Mouse (Mus musculus) gonadal fat pad, adult 2 months (tissue): ENCODE measurements around the gene Trio. TPM values are rescaled to one million over a fixed set of nuclear protein-coding genes. Genes with fewer than 3 reads are reported as not detected.

Experiments
- DNase-seq: peaks from one replicate; pipeline ENCODE4 v3.0.0-alpha.2; 2012; ENCODE audit warnings: low read depth
- polyA plus RNA-seq: library from polyadenylated mRNA; depleted of rRNA; stranded (reverse); fragments of >200 nt; gene quantifications from 2 replicates; pipeline ENCODE4 v1.2.3, GENCODE M21; 2012; rRNA removed

Trio gene
- 50.5 and 50.8 TPM in 2 replicates for polyA plus RNA-seq

DNA sequence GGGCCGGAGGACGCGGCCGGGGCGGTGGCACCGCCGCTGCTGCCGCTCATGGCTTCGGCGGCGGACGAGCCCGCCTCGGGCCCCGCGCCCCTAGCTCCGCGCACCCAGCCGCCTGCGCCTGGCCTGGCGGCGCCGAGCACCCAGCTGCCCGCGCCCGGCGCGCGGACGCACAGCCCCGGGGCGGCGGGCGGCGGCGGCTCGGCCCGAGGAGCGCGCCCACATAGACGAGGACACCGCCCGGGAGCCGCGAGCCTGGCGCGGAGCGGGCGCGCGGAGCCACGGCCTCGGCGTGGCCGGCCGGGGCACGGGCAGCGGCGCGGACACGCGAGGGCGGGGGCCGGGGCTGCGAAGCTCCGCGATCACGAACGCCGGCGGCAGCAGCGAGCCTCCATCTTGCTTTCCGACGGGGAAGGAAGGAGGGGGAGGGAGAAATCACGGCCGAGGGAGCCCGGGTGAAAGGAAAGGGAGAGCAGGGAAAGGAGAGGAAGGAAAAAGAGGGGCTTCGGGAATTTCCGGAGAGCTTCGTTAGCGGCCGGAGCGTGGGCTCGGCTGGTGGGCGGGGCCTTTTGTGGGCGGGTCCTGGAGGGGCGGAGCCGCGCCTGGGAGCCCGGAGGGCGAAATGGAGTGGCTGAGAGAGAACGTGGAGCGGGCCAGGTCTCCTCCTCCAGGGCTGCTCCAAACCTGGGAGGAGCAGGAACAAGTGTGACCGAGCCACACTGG, at the start of gene Trio:
Gene Trio, minus strand, starts transcription at position 402 of the 720 bp plus-strand sequence.
- DNase-seq, result peak; percentile 67

DNA sequence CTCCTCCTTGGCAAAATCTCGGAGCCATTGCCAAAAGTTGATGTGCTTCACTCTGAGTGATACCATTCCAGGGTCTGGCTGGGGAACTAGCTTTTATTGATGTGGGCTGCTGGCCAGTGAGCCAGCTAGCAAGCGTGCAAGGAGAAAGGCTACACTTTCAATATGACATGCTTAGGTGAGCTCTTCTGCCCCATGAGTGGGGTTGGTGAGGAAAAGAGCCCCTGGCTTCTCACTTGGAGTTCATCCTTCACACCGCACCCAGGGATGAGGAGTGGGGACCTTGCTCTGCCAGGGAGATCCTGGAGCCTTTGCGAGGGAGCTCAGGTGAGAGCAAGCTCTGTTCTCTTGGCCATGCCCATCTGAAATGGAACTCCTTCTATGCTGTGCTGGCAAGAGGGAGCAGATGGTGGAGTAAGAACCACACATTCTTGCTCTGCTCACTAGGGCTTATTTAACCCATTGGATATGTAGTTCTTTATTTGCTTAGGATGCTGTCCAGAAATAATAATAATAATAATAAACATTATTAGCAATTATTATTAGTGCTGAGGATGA, 48.8 kb upstream of the Trio start:
- no peak for DNase-seq

GRCm38 (mm10) chr15:28071601-28072000, 46.0 kb upstream of the Trio start:
- DNase-seq, result no peak

- no peak for DNase-seq
These were observed 45.2 kb upstream of the Trio start for GRCm38 (mm10) chr15:28070771-28071419.

DNA sequence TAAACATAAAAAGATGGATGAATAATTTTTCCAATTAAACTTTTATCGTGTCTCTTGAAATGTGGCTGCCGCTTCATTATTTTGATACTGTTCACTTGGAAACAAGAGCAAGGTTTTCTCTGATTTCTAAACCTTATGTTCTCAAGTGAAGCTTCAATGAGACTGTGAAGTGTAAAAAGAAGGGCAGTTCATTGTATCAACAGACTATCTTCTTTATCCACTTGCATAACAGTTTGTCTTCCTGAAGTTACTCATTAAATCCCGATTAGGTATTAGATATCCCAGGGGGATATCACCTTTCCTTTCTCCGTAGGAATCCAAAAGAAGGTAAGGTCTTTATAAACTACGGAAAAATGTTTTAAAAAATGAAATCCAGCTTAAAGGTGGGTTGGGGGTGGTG, 44.6 kb upstream of the Trio start:
- DNase-seq, result no peak

- DNase-seq, result no peak
These were observed 41.7 kb upstream of the Trio start for GRCm38 (mm10) chr15:28067373-28067772.

GRCm38 (mm10) chr15:28066468-28066867, 40.8 kb upstream of the Trio start:
- no peak for DNase-seq

- no peak for DNase-seq
These were observed 39.9 kb upstream of the Trio start for GRCm38 (mm10) chr15:28065572-28065971.

GRCm38 (mm10) chr15:28064733-28065088, 39.1 kb upstream of the Trio start:
- DNase-seq, result no peak

DNA sequence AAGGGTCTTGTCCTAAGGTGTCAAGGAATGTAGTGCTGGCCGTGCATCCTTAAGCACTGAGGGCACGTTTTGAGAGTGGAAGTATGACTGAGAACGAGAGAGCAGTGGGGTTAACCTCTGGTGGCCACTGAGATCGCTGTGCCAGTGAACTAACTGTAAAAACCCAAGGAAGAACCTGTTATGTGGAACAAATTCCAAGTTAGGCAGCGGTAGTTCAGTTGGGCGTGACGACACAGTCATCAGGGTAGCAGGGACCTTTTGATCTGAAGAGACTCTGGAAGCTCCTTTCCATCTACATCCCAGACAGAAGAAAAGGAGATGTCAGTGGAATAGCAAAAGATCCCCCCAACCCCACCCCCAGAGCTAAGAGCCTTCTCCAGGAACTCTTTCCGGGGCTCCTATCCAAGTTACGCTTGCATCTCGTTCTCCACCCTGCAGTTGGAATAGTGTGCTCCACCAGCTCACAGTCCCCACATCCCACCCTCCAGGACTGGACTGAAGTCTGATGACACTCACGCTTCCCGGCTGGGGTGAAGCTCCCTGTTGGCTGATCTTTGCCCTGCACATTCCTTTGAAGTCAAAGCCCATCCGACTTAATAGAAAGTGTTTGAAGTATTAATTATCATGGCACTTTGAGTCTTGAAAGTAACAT, 38.6 kb upstream of the Trio start:
- no peak for DNase-seq

DNA sequence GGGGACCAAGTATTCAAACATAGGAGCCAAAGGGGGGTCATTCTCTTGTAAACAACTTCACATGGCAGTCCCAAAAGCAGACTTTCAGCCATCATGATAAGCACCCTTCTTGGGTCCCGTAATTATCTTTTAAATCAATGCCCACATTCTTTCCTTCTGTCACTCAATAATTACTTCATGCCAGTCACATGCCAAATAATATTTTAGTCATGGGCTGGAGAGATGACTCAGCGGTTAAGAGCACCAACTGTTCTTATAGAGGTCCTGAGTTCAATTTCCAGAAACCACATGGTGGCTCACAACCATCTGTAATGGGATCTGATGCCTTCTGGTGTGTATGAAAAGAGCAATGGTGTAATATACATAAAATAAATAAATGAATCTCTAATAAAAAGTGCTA, 37.8 kb upstream of the Trio start:
- no peak for DNase-seq

DNA sequence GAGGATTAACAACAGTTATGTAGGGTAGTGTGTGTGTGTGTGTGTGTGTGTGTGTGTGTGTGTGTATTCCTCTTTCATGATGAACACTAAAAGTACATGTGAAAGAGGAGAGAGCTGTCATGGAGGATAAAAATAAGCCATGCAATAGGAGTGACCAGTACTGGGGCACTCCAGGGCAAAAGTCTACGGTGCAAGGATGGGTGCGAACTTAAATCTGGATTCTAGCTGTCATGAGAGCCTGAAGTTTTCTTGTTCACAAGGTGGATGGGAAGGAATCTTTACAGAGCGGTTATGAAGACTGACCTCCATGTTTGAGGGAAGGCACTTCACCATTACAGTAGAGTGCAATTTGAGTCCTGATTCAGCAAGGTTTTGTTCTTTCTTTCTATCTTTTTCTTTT, 36.4 kb upstream of the Trio start:
- DNase-seq, result no peak

- no peak for DNase-seq
These were observed 35.3 kb upstream of the Trio start for GRCm38 (mm10) chr15:28060977-28061376.

- no peak for DNase-seq
These were observed 34.8 kb upstream of the Trio start for GRCm38 (mm10) chr15:28060423-28060822.

GRCm38 (mm10) chr15:28057545-28057944, 31.9 kb upstream of the Trio start:
- DNase-seq, result no peak

GRCm38 (mm10) chr15:28054731-28055130, 29.1 kb upstream of the Trio start:
- DNase-seq, result no peak

- DNase-seq, result no peak
These were observed 28.5 kb upstream of the Trio start for GRCm38 (mm10) chr15:28054111-28054510.

- no peak for DNase-seq
These were observed 27.6 kb upstream of the Trio start for GRCm38 (mm10) chr15:28053226-28053625.

GRCm38 (mm10) chr15:28051811-28052210, 26.2 kb upstream of the Trio start:
- no peak for DNase-seq

DNA sequence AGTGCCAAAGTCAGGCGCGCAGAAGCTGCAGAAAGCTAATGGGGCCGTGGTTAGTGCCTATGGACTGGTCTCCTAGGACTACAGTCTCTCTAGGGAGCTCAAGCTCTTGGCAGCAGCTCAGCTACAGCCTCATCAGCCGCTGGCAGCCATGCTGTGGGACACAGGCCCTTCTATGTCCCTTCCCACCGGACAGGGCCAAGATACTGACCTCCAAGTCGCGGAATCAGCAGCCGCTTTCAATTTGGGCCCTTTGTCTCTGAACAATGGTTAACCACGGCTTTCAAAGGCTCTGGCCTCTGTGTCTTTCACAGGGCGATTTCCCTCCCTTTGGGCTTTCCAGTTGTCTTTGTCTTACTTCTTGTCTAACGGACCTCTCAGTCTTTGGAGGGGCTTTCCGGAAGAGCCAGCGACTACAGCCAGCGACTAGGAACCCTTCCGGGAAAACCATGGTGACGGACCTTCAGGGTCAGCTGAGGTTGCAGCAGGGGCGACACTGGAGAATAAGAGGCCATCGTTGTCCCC, 25.5 kb upstream of the Trio start:
- DNase-seq, result no peak

DNA sequence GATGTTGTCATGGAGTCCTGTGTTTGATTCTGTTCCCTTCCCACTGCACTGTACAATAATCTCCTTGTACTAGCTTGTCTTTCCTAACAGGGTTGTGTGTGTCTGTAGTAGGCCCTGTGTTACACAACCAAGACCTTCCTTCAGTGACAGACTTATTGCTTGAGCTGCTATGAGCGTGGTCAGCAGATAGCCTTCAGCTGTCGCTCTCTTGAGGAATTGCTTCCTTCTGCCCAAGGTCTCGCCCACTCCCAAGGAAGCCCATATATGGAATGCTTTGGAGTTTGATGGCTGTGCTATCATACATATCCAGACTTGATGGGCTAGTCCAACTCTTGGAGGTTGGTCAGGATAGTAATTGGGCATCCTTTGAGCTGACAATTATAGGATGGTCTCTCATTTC, 22.1 kb upstream of the Trio start:
- DNase-seq, result no peak

GRCm38 (mm10) chr15:28041158-28041865, 15.7 kb upstream of the Trio start:
- DNase-seq, result no peak
